Mouse (Mus musculus): ENCODE data around the gene Mrps31.

GRCm38 (mm10) chr8:22398142-22398951 lies 12.8 kb upstream of the Mrps31 start, which contains the start of gene Slc25a15:
- TF ChIP-seq POLR2A (IDR thresholded peaks at IDR 0.05; ENCODE audit: borderline replicate concordance, low read depth, low read length) (peak; percentile 97), CTCF (IDR thresholded peaks at IDR 0.05; ENCODE audit: low read depth, low read length) (no peak)

Data from bone marrow macrophage, adult 2 months (primary cell).